Mouse (Mus musculus) lung, postnatal 0 days (tissue): Measurements from ENCODE around the gene Osbp.

ENCODE experiments used
- CTCF ChIP-seq: IDR thresholded peaks from 2 replicates; pipeline ENCODE4 v1.5.1; 2016; ENCODE audit warnings: antibody characterized with exemption, mild to moderate bottlenecking
- EP300 ChIP-seq: IDR thresholded peaks from 2 replicates; pipeline ENCODE4 v1.6.1; 2016; ENCODE audit warnings: antibody characterized with exemption, mild to moderate bottlenecking, control low read depth

- TF ChIP-seq CTCF (no peak), EP300 (no peak)
These were observed 59.6 kb downstream of the Osbp start for GRCm38 (mm10) chr19:12025333-12025732.
